ENCODE assay signal across 22 mouse cellular contexts in genomic region chr14:43531052-43532010, GRCm38 (mm10). TPM values are rescaled to one million over a fixed set of nuclear protein-coding genes. Genes with fewer than 3 reads are reported as not detected.
A peak's percentile ranks its signal among the peaks of the same experiment; 100 is the strongest.
DNase-seq lines count a peak whose midpoint lies in the region; ATAC-seq and TF ChIP-seq lines count a peak whose summit lies in the region.
"Not testable (repeated sequence)": the region's sequence is repeated elsewhere in the genome, so short reads cannot be mapped to it uniquely, and the experiment has no call there.
"Had no signal": no experiment of that assay in that cellular context is flagged by ENCODE, and none has a peak within 500 bp of the region (broad histone marks: within the 10 kb centered on the region; RNA-seq: fewer than 3 reads in every experiment).

No protein-coding gene starts in this region.

- not testable (repeated sequence) for TF ChIP-seq EP300 in stomach, postnatal 0 days (optimal IDR thresholded peaks at IDR 0.05)

- H3K4me3 ChIP-seq in intestine, embryonic 14.5 days (ENCODE audit: low read depth, low read length); kidney, postnatal 0 days (replicated peaks; ENCODE audit: low read depth, low read length); midbrain, embryonic 10.5 days; stomach, postnatal 0 days (ENCODE audit: low read depth, low read length): not testable (repeated sequence)

- not testable (repeated sequence) for TF ChIP-seq CTCF in brain, embryonic 14.5 days (IDR thresholded peaks at IDR 0.05; ENCODE audit: borderline replicate concordance, extremely low read depth, insufficient read depth, insufficient read length); kidney, postnatal 0 days (IDR thresholded peaks at IDR 0.05; ENCODE audit: low read depth); stomach, postnatal 0 days (IDR thresholded peaks at IDR 0.05; ENCODE audit: low read depth)

- peak; percentile 11 for DNase-seq in ES-CJ7 (ENCODE audit: low read depth, low spot score)
- peak; percentile 0 for DNase-seq in brain, embryonic 14.5 days (ENCODE audit: low read depth)
- DNase-seq in heart, adult 11 months: peak; percentile 93
- peak; percentile 44 for DNase-seq in intestine, embryonic 14.5 days (ENCODE audit: low spot score)
- DNase-seq in kidney, postnatal 0 days (ENCODE audit: low spot score): not testable (repeated sequence)
- DNase-seq in midbrain, embryonic 10.5 days (ENCODE audit: low spot score): peak; percentile 28
- DNase-seq in stomach, postnatal 0 days (ENCODE audit: low spot score): peak; percentile 9

- not testable (repeated sequence) for ATAC-seq in intestine, embryonic 14.5 days (replicated peaks; ENCODE audit: low FRiP score, low TSS enrichment, low read depth); stomach, postnatal 0 days (ENCODE audit: low FRiP score, low TSS enrichment)
- ATAC-seq in kidney, postnatal 0 days (replicated peaks; ENCODE audit: low FRiP score, low read depth): peak; percentile 61

- not testable (repeated sequence) for H3K9ac ChIP-seq in intestine, embryonic 14.5 days (ENCODE audit: low read length); kidney, postnatal 0 days (ENCODE audit: low read depth, low read length); stomach, postnatal 0 days (ENCODE audit: low read length)

- H3K27me3 ChIP-seq in intestine, embryonic 14.5 days (replicated peaks; ENCODE audit: control insufficient read depth, insufficient read depth, low read length); kidney, postnatal 0 days (ENCODE audit: insufficient read depth, low read length); midbrain, embryonic 10.5 days (ENCODE audit: low read depth, poor library complexity, severe bottlenecking); stomach, postnatal 0 days (ENCODE audit: control insufficient read depth, insufficient read depth, low read length): not testable (repeated sequence)

- WGBS in intestine, embryonic 14.5 days: 16% methylated on average over 14 of the region's 15 CpGs
- WGBS in kidney, postnatal 0 days: 16% methylated on average over 14 of the region's 15 CpGs
- WGBS in midbrain, embryonic 10.5 days: 34% methylated on average over 14 of the region's 15 CpGs
- 31% methylated on average over 11 of the region's 15 CpGs for WGBS in stomach, postnatal 0 days

- H3K36me3 ChIP-seq in intestine, embryonic 14.5 days (ENCODE audit: control insufficient read depth, insufficient read depth, low read length); kidney, postnatal 0 days (ENCODE audit: insufficient read depth, low read length); midbrain, embryonic 10.5 days; stomach, postnatal 0 days (ENCODE audit: control insufficient read depth, insufficient read depth, low read length): not testable (repeated sequence)

- not testable (repeated sequence) for TF ChIP-seq POLR2A in brain, embryonic 14.5 days (IDR thresholded peaks at IDR 0.05; ENCODE audit: borderline replicate concordance, extremely low read depth, insufficient read depth, insufficient read length, poor library complexity, severe bottlenecking)

- H3K4me2 ChIP-seq in intestine, embryonic 14.5 days (ENCODE audit: low read length); kidney, postnatal 0 days (ENCODE audit: low read length); stomach, postnatal 0 days (replicated peaks; ENCODE audit: low read depth): not testable (repeated sequence)

- not testable (repeated sequence) for H3K9me3 ChIP-seq in intestine, embryonic 14.5 days (ENCODE audit: control insufficient read depth, low read length); kidney, postnatal 0 days (replicated peaks; ENCODE audit: low read length); midbrain, embryonic 10.5 days (replicated peaks); stomach, postnatal 0 days (ENCODE audit: control insufficient read depth, low read length)

- not testable (repeated sequence) for H3K27ac ChIP-seq in intestine, embryonic 14.5 days (ENCODE audit: low read depth); kidney, postnatal 0 days; midbrain, embryonic 10.5 days (replicated peaks); stomach, postnatal 0 days (replicated peaks)

- not testable (repeated sequence) for H3K4me1 ChIP-seq in intestine, embryonic 14.5 days (replicated peaks; ENCODE audit: control insufficient read depth, insufficient read depth, low read length); kidney, postnatal 0 days (replicated peaks; ENCODE audit: insufficient read depth, low read length); midbrain, embryonic 10.5 days; stomach, postnatal 0 days (replicated peaks; ENCODE audit: control insufficient read depth, insufficient read depth)

RNA-seq across cellular contexts. Expression of gene Gm5799, which starts 12.0 kb away (rescaled TPM):
- not detected in 2 replicates for polyA plus RNA-seq in brain, embryonic 14.5 days (2012; rRNA removed)
- polyA plus RNA-seq in intestine, embryonic 14.5 days (2014; fragmentation: Nextera tagmentation; extraction: Ambion mirVana): not detected in 2 replicates
- polyA plus RNA-seq in kidney, postnatal 0 days (2015; fragmentation: Nextera tagmentation; extraction: Ambion mirVana): 0.12 TPM in 1 of 2 replicates, not detected in the other
- polyA plus RNA-seq in midbrain, embryonic 10.5 days (2016; fragmentation: Nextera tagmentation; extraction: Ambion mirVana): not detected in 2 replicates
- not detected in 2 replicates for polyA plus RNA-seq in stomach, postnatal 0 days (2015; fragmentation: Nextera tagmentation; extraction: Ambion mirVana)
- polyA plus RNA-seq: adrenal gland, adult 2 months; forebrain, embryonic 15.5 days; heart, embryonic 12.5 days; hindbrain, embryonic 12.5 days; limb, embryonic 15.5 days; liver, embryonic 15.5 days; lung, embryonic 16.5 days; midbrain, embryonic 15.5 days; neural tube, embryonic 14.5 days; stomach, embryonic 16.5 days had no signal

RNA-seq across cellular contexts. Expression of gene Gm17654, which starts 47.6 kb away (rescaled TPM):
- not detected in 2 replicates for polyA plus RNA-seq in brain, embryonic 14.5 days (2012; rRNA removed)
- not detected in 2 replicates for polyA plus RNA-seq in intestine, embryonic 14.5 days (2014; fragmentation: Nextera tagmentation; extraction: Ambion mirVana)
- polyA plus RNA-seq in kidney, postnatal 0 days (2015; fragmentation: Nextera tagmentation; extraction: Ambion mirVana): not detected in 2 replicates
- polyA plus RNA-seq in midbrain, embryonic 10.5 days (2016; fragmentation: Nextera tagmentation; extraction: Ambion mirVana): not detected in 2 replicates
- not detected in 2 replicates for polyA plus RNA-seq in stomach, postnatal 0 days (2015; fragmentation: Nextera tagmentation; extraction: Ambion mirVana)
- polyA plus RNA-seq: adrenal gland, adult 2 months; embryonic facial prominence, embryonic 14.5 days; forebrain, embryonic 15.5 days; gonadal fat pad, adult 2 months; heart, embryonic 12.5 days; hindbrain, embryonic 12.5 days; kidney, adult 2 months; limb, embryonic 15.5 days; liver, embryonic 15.5 days; lung, embryonic 16.5 days; midbrain, embryonic 15.5 days; myocyte; neural tube, embryonic 14.5 days; stomach, embryonic 16.5 days; thymus, postnatal 0 days had no signal
